Mouse (Mus musculus) cerebellum, adult 11 months (tissue): Measurements from ENCODE around the gene Mfsd14a.

ENCODE experiments used
- DNase-seq: peaks from one replicate; pipeline ENCODE4 v3.0.0; 2022

The Mfsd14a gene

DNA sequence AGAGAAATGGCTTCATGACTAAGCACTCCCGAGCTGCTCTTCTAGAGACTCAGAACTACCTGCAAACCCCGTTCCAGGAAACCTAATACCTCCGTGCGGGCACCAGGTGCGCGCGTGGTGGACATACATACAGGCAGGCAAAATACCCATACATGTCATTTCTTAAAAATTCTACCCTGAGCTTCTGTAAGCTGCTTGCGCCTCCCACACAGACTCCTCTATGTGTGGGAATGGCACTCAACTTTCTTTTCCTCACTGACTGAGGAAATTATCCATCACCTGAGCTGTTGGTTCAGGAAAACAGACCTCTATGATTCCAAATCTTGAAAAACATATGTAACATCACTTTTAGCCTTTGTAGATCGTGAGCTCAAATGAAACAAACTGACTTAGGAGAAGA lies 11.8 kb downstream of the Mfsd14a start:
- DNase-seq: no peak

DNA sequence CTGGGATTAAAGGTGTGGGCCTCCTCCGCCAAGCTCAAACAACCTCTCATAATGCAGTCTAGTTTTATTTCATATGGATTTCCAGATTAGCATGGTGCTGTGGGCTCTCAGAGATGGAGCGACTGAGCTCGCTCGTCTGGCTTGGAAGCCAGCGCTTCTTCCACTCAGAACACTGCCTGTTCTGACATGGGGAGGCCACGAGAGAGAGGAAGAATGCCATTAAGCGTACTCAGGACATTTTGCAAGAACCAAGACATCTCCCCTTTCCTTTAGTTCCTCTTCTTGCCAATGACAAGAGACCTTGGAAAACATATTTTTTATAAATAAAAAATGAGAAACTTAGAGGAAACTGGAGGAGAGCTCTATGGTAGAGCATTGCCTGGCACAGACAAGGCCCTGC lies 13.7 kb downstream of the Mfsd14a start:
- no peak for DNase-seq

- no peak for DNase-seq
Observed at GRCm38 (mm10) chr3:116646387-116646786, 16.1 kb downstream of the Mfsd14a start.

DNA sequence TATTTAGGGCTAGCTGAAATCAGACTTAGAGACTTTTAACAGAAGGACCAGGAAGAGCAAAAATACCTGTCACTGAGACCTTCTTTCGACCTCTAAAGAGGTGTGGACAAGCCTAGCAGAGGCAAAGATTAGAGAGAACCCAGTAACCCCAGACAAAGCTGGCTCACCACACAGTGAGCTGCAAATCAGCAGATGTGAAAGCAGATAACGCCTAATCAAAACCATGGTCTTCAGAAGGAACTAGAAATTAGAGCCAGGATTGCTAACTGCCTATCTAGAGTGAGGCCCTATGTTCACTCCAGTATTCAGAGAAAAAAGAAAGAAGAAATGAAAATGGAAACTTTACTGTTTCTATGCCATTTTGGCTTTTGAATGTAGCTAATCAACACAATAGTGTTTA lies 20.1 kb downstream of the Mfsd14a start:
- no peak for DNase-seq

- DNase-seq: no peak
Observed at GRCm38 (mm10) chr3:116641811-116642371, 20.6 kb downstream of the Mfsd14a start.

- DNase-seq: no peak
Observed at GRCm38 (mm10) chr3:116640024-116640423, 22.5 kb downstream of the Mfsd14a start.

DNA sequence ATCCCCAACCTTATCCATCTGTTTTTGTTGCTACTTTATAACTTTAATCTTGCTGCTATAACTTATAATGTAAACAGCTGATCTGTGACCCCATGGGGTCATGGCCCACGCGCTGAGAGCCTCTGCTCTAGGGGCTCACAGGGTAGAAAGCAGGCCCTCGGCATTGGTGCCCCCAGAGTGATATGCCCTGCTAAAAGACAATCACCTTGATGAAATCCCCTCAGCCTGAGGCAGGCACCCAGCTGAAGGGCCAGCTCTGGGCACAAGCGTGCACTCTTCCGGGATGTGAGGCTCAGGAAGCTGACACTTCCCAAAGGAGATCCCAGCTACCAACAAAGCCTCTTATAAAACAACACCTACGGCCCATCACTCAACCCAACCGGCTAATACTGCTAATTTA lies 23.9 kb downstream of the Mfsd14a start:
- DNase-seq: no peak

GRCm38 (mm10) chr3:116637693-116638476 lies 24.6 kb downstream of the Mfsd14a start:
- no peak for DNase-seq

GRCm38 (mm10) chr3:116635799-116636198 lies 26.7 kb downstream of the Mfsd14a start:
- no peak for DNase-seq

GRCm38 (mm10) chr3:116634853-116635252 lies 27.6 kb downstream of the Mfsd14a start:
- no peak for DNase-seq

DNA sequence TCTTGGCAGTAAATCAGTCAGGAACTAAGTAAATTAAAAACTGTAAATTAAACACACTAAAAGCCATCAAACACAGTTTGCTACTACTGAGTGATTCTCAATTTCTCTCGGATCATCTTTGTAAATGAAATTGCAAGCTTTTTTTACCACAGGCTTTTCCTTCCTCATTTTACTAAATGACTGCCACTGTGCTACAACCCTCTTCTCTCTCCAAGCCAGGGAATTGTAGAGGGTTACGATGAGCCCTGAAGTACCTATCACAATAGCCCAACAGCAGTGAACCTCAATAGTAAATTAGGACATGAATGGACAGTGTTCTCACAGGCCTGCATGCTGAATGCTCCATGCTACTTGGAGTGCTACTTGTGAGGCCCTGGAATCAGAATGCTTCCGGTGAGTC lies 28.4 kb downstream of the Mfsd14a start:
- DNase-seq: no peak

- DNase-seq: no peak
Observed at GRCm38 (mm10) chr3:116632971-116633370, 29.5 kb downstream of the Mfsd14a start.

DNA sequence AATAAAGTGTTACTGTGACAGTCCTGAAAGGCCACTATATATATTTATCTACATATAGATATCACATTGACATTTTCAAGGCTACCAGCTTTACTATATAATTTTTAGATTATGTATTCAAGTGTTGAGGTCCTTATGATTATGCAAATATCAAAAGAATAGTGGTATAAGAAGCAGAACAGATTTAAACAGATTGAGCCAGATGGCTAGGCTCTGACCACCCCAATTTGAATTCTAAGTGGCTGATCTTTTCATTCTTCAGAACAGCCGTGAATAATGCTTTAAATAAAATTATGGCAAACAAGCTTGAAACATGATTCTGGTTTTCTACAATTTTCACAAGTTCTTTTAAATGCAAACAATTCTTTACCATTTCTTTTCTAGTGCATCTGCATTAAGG lies 31.0 kb downstream of the Mfsd14a start:
- DNase-seq: no peak

DNA sequence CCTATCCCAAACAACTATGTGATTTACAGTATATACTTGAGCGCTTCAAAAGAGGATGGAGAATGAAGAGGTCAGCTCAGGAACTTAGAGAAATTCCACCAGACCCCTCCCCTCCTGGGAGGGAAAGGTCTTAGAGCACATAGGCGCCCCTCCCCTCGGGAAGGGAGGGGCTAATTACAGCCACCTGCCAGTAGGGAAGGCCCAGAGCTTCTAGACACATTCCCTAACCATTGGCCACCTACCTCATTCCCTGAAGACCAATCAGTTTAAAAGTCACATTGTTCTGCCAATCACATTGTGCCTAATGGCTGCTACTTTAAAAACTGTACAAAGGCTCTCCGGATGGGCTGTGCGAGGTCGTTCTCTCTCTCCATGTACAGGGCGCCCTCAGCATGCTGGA lies 39.8 kb downstream of the Mfsd14a start:
- no peak for DNase-seq

DNA sequence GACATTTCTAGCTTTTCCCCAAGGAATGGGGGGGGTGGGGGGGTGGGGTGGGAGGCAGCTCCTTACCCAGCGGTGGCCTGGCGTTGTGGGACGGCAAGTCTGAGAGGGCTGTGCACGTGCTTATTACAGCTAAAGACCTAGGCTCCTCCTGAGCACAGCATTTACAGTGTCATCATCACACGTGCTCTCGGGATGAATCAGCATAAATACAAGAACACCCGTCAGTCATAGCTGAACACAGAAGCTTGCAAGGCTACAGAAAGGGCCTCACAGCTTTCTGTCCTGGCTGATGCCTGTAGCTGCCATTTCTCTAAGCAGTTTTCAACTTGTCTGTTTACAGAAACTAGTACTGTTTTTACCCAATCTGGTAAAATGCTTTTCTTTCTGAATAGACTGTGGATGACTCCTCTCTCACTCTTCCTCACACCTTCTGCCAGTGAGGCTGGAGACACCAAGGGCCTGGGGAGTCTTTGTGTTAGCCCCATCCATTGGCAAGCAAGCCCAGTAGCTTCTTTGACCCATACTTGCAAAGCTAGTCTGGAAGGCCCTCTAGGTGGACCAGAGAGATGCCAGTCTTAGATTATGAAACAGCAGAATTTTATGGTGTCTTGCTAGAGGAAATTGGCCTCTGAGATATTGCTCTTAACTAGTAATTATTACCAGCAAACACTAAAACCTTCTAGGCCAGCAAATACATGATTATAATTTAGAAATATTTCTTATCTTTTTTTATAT lies 41.7 kb downstream of the Mfsd14a start:
- DNase-seq: no peak

GRCm38 (mm10) chr3:116618855-116619254 lies 43.6 kb downstream of the Mfsd14a start:
- no peak for DNase-seq

GRCm38 (mm10) chr3:116615318-116616068 lies 47.0 kb downstream of the Mfsd14a start:
- no peak for DNase-seq

DNA sequence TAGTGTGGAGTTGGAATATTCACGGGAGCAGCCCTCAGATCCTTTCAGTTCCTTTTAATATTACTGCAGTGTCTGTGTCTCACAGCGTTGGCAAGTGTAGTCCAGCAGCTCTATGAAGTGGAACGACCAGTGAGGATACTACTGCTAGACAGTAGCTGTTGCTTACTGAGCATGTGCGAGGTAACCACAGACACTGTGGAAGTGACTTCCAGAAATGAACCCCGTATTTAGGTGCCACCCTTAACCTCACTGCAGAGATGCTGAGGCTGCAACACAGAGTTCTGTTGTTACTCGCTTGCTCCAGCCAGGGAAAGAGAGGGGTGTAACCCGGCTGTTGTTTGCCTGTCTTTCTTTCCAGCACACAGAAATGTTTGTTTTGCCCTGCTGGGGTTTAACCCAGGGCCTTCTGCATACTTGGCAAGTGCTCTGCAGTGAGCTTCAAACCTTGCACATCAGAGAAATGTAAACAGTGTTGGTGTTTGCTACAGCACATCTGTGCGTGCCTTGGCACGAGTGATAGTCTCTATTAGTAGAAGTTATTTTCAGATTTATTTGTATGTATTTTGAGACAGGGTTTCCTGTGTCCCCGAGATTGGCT lies 48.1 kb downstream of the Mfsd14a start, which contains the start of gene Trmt13:
Trmt13 (minus strand) TSS at position 293 of the 598 bp plus-strand sequence.
- DNase-seq: no peak

GRCm38 (mm10) chr3:116604570-116604969 lies 57.9 kb downstream of the Mfsd14a start:
- no peak for DNase-seq

DNA sequence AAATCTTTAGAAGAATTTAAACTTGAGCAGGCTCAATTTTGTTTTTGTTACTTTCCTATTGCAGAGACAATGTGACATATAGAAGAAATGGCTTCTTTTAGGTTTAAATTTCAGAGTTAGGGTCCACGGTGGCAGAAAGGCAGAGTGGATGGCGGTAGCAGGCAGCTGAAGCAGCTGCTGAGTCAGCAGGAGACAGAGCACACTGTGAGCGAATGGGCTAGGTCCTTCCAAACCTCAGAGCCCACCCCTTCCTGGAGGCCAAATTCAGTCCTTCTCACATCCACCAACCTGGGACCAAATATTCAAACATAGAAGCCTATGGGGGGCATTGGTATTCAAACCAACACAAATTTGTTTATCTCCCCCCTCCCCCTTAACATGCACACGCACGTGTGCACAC lies 60.7 kb downstream of the Mfsd14a start:
- DNase-seq: no peak

DNA sequence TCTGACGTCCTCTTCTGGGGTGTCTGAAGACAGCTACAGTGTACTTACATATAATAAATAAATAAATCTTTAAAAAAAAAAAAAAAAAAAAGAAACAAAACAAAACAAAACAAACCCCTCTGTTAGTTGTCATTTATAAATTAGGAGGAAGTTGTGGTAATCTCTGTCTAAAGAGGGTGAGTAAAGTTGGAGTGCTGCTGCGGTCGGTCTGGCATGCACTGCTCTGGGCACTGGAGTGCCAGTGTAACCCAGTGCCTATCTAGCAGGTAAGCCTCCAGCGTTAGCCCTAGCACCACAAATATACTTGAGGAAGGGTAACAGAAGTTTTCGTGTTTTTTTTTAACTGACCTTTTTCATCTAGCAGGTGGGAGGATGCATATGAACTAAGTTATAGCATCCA lies 61.5 kb downstream of the Mfsd14a start:
- no peak for DNase-seq

DNA sequence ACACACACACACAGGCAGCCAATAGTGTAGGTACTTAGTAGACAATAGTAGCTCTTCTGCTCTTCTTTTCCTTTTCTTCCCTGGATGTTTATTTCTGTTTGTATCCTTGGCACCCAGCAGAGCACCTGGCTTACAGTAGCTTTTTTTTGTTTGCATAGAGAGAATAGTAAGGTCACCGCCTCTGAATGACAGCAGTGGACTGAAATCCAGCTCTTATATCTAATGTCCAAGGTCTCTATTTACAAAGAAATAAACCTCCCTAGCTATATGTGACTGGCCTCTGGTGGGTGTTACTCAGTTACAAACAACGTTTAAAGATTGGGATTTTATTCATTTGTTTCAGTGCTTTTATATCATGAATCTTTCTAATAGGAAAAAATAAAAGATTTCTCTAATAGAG lies 62.8 kb downstream of the Mfsd14a start:
- DNase-seq: no peak

GRCm38 (mm10) chr3:116595603-116595991 lies 66.9 kb downstream of the Mfsd14a start:
- DNase-seq: no peak
